Mouse (Mus musculus): ENCODE measurements around the gene Pik3c2g. TPM values are rescaled to one million over a fixed set of nuclear protein-coding genes. Genes with fewer than 3 reads are reported as not detected.
"Not testable (repeated sequence)": the region's sequence is repeated elsewhere in the genome, so short reads cannot be mapped to it uniquely, and the experiment has no call there.

The Pik3c2g gene
- polyA plus RNA-seq, 2 experiments from 2014 or later: not detected

GRCm38 (mm10) chr6:139846889-139847544 is 260.0 kb downstream of the Pik3c2g start:
- no peak for ATAC-seq

- ATAC-seq: no peak
Observed at GRCm38 (mm10) chr6:139849931-139850330, 262.9 kb downstream of the Pik3c2g start.

- ATAC-seq: no peak
Observed at GRCm38 (mm10) chr6:139851705-139852603, 264.9 kb downstream of the Pik3c2g start.

GRCm38 (mm10) chr6:139852836-139853235 is 265.8 kb downstream of the Pik3c2g start:
- ATAC-seq: no peak

- no peak for ATAC-seq
Observed at GRCm38 (mm10) chr6:139860141-139860540, 273.1 kb downstream of the Pik3c2g start.

- ATAC-seq: no peak
Observed at GRCm38 (mm10) chr6:139861534-139861933, 274.5 kb downstream of the Pik3c2g start.

GRCm38 (mm10) chr6:139865059-139865673 is 278.1 kb downstream of the Pik3c2g start:
- no peak for ATAC-seq

- no peak for ATAC-seq
Observed at GRCm38 (mm10) chr6:139874418-139875176, 287.6 kb downstream of the Pik3c2g start.

- no peak for ATAC-seq
Observed at GRCm38 (mm10) chr6:139876691-139877090, 289.7 kb downstream of the Pik3c2g start.

GRCm38 (mm10) chr6:139877476-139878361 is 290.7 kb downstream of the Pik3c2g start:
- ATAC-seq: no peak

- ATAC-seq: no peak
Observed at GRCm38 (mm10) chr6:139878362-139878696, 291.3 kb downstream of the Pik3c2g start.

- ATAC-seq: no peak
Observed at GRCm38 (mm10) chr6:139882076-139882475, 295.1 kb downstream of the Pik3c2g start.

GRCm38 (mm10) chr6:139887175-139887574 is 300.2 kb downstream of the Pik3c2g start:
- no peak for ATAC-seq

GRCm38 (mm10) chr6:139895637-139896036 is 308.6 kb downstream of the Pik3c2g start:
- ATAC-seq: no peak

- no peak for ATAC-seq
Observed at GRCm38 (mm10) chr6:139899630-139900151, 312.7 kb downstream of the Pik3c2g start.

GRCm38 (mm10) chr6:139901801-139902200 is 314.8 kb downstream of the Pik3c2g start:
- ATAC-seq: no peak

GRCm38 (mm10) chr6:139907138-139907537 is 320.1 kb downstream of the Pik3c2g start:
- ATAC-seq: no peak

GRCm38 (mm10) chr6:139908997-139909669 is 322.1 kb downstream of the Pik3c2g start:
- ATAC-seq: no peak

- ATAC-seq: no peak
Observed at GRCm38 (mm10) chr6:139928766-139929165, 341.7 kb downstream of the Pik3c2g start.

- no peak for ATAC-seq
Observed at GRCm38 (mm10) chr6:139934861-139935260, 347.8 kb downstream of the Pik3c2g start.

- ATAC-seq: not testable (repeated sequence)
Observed at GRCm38 (mm10) chr6:139937581-139937980, 350.6 kb downstream of the Pik3c2g start.

All from activated CD4-positive, CD25-positive, alpha-beta regulatory T cell, adult 4 months (primary cell).